Mouse (Mus musculus) cerebellum, adult 11-12 months (tissue): Measurements from ENCODE around the gene Fam168a.
A peak's percentile ranks its signal among the peaks of the same experiment; 100 is the strongest.
"Not testable (repeated sequence)": the region's sequence is repeated elsewhere in the genome, so short reads cannot be mapped to it uniquely, and the experiment has no call there.

Experiments used
- DNase-seq: peaks from one replicate; pipeline ENCODE4 v3.0.0; 2022

The Fam168a gene

GRCm38 (mm10) chr7:100706883-100707480 lies 547 bp downstream of the Fam168a start:
- DNase-seq: peak; percentile 66

GRCm38 (mm10) chr7:100718741-100719140 lies 12.3 kb downstream of the Fam168a start:
- no peak for DNase-seq

DNA sequence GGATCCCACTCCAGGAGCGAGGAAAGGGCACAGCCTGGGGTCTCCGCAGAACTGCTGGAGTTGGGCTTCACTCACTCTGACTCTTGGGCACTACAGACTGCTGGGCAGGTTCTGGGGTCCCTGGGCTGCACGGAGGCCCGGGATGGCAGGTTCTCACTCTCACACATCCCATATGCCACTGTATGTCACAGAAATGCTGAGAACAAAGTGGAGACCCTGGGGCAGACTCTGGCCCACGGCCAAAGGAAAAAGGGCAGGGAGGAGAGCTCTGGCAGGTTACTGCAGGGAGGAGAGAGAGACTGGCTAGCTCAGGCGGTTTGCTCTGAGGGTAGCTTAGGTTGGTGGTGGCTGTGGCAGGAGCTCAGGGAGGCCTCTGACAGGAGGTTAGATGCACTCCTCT lies 15.8 kb downstream of the Fam168a start:
- peak; percentile 43 for DNase-seq

DNA sequence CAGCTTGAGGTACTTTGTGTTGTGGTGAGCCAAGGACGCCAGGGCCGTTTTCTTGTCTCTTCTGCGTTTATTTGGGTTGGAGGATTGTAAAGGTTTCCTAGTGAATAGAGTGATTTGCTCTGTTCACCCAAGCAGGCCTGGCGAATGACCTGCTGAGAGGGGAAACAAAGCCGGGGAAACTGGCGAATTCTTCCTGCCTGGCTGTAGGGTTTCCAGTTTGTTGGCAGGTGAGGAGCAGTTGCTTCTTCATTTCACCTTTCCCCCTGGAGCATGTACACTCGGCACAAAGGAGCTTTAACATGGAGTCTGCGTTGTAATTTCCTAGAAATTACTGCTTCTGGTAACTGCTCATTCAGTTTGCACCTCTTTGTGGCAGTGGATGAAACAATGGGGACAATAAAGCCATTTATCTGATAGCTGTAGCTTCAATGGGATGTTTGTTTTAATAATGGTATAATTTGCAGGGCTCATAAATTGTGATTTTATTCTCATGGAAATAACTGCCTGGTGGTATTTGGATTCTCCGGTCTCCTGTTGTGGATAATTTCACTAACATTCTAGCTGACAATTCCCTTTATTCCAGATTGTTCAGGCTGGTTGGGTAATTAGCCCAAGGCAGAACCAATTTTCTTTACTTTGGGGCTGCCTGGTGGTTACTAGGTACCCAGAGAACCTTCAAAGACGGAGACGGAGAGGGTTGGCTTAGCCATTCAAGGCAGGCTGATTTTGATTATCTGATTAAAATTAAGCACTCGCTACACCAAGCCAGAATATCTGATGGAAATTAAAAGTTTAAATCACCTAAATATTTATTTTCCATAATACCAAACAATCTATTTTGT lies 17.2 kb downstream of the Fam168a start:
- DNase-seq: no peak

DNA sequence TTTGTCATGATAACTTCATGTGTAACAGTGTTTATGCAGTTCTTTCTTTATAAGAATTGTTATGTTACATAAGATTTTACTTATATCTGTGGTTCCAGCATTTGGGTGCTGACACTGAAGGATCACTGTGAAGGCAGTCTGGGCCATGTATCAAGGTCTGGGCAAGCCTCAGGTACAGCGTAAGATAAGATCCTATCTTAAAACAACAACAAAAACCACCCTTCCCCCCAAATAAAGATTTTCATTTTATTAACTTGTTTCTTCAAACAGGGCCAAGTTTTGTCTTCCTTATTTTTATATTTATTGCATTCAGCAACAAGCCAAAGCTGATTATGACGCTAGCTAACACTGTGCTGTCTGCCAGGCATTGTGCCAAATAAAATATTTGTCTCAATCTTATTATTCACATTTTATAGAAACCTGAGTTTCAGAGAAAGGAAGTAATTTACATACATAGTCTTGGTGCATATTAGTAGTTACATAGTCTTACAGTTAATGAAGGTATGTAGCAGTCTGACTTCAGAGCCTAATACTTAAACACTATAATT lies 21.2 kb downstream of the Fam168a start:
- DNase-seq: no peak

DNA sequence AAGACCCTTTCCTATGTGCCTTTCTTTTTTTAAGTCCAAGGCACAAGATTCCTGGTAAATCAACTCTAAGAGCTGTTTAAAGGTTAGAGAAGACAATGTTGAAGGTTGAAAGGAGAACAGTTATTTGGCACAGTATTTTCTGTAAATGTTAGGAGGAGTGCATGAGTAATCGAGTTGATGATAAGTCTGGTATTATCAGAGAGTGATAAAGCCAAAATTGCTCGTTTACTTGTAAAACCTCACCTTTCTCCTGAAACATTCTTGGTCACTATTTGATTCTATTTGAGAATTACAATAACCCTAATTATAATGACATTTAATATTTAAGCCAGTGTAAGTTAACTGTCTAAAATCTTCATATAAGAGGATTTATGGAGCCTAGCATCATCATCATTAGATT lies 23.3 kb downstream of the Fam168a start:
- DNase-seq: no peak

DNA sequence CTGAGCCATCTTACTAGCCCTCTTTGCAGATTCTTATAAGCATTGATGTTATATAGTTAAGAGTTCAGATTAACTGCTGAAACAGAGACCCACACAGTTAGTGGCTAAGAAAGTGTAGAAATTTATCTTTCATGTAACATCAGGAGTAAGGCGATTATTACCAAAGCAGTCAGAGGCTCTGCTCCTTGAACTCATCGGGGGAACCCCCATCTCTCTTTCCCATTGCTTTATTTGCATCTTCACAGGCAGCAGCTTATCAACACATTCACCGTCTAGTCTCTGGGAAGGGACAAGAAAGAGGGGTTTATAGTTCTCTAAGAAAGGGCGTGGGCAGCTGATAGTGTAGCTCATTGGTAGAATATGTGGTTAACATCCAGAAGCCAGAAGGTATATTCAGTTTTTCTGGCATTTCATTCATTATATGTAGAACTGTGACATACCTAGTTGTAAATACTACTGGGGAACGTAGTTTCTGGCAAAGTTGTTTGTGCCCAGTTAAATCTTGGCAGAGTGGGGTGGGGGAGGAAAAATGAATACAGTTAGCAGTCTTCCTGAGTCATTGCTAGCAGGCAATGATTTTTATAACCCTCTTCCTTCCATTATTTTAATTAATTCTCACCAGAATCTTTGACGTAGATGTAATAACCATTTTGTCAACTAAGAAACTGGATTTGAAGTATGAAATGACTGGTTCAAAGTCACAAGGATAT lies 26.1 kb downstream of the Fam168a start:
- no peak for DNase-seq

GRCm38 (mm10) chr7:100733051-100733813 lies 26.8 kb downstream of the Fam168a start:
- peak; percentile 50 for DNase-seq

GRCm38 (mm10) chr7:100734201-100734600 lies 27.8 kb downstream of the Fam168a start:
- no peak for DNase-seq

- not testable (repeated sequence) for DNase-seq
Observed at GRCm38 (mm10) chr7:100734905-100735304, 28.5 kb downstream of the Fam168a start.

GRCm38 (mm10) chr7:100736131-100736530 lies 29.7 kb downstream of the Fam168a start:
- DNase-seq: no peak

DNA sequence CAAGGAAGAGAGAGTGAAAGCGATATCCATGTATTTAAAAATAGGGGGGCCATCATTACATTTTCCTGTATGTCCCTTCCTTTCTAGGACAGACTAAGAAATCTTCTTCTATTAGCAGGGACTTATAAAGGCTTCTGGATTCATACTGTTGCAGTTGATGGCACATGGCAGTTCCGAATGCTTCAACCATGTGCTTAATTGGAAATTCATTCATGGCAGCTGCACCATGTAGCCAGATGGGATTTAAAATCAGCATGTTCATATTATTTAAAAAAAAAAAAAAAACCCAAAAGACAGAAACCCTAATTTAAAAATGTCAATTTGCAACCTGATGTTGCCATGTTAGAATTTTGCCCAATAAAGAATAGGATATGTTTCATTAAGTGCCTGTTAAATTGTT lies 37.9 kb downstream of the Fam168a start:
- DNase-seq: no peak

GRCm38 (mm10) chr7:100750101-100750500 lies 43.7 kb downstream of the Fam168a start:
- no peak for DNase-seq

DNA sequence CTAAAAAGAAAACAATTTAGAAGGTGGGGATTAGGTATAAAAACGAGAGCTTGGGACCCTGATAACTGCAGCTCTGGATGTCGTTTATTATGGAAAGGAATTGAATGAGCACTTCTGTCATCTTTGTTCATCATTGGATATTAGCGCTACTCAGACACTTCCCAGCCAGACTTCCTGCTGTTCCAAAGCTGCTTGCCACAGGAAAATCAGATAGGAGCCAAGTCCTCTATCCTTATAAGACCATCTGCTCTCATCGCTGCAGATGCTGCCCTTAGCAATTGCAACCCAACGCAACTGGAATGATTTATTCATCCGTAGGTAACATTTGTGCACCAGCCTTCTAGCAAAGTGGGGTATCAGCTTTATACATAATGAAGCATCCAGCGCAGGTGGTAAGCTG lies 52.3 kb downstream of the Fam168a start:
- DNase-seq: peak; percentile 73

DNA sequence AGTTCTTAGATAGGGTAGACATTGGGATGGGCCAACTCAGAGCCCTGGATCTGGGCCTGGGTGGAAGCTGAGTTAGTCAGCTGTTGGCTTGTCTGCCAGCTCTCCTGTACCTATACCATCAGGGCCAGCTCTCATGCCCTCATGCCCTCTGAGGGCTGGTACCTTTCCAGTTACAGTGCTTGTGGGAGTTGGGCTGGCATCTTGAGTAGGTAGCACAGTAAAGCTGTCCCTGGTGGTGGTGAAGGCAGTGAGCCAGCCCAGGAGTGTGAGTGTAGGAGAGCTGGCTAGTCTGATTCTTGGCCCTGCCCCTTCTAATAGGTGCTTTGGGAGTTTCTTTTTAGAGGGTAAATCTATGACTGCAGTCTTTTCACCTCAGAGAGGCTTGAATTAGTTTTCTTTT lies 56.3 kb downstream of the Fam168a start:
- peak; percentile 81 for DNase-seq

DNA sequence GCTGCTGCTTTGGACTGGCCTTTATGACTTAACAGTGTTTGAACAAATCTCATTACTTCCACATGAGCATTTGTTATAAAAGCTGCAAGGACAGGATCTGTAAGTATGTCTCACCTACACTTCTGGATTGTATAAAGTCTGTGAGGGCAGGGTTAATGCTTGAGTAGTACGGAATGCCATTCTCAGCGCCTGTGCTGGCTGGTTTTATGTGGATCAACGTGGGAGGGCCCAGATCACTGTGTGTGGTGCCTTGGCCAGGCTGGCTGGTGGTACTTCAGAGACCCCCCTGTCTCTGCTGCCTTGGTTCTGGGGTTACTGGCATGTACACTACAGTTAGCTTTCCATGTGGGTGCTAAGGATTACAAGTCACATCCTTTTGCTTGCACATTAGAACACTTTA lies 61.1 kb downstream of the Fam168a start:
- no peak for DNase-seq

- DNase-seq: no peak
Observed at GRCm38 (mm10) chr7:100768009-100768408, 61.6 kb downstream of the Fam168a start.

DNA sequence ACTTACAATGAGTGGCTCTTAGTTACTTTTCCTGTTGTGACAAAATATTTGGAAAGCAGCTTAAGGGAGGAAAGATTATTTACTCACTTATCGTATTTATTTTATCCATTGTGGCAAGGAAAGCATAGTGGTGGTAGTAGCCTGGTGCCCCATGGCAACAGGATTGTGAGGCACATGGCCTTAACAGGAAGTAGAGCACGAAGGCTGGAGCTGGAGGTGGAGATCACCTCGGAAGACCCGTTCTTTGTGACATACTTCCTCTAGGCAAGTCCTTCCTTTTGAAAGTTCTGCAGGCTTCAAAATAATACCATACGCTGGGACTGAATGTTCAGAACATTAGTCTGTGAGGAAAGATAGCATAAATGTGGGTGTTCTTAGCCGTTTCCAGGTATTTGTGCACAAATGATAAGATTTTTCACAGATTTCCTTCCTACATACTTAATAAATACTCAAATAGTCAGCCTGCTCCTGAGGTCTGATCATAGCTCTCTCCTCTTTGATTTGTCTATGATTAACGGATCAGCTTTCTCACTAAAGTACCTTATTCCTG lies 63.2 kb downstream of the Fam168a start:
- no peak for DNase-seq

DNA sequence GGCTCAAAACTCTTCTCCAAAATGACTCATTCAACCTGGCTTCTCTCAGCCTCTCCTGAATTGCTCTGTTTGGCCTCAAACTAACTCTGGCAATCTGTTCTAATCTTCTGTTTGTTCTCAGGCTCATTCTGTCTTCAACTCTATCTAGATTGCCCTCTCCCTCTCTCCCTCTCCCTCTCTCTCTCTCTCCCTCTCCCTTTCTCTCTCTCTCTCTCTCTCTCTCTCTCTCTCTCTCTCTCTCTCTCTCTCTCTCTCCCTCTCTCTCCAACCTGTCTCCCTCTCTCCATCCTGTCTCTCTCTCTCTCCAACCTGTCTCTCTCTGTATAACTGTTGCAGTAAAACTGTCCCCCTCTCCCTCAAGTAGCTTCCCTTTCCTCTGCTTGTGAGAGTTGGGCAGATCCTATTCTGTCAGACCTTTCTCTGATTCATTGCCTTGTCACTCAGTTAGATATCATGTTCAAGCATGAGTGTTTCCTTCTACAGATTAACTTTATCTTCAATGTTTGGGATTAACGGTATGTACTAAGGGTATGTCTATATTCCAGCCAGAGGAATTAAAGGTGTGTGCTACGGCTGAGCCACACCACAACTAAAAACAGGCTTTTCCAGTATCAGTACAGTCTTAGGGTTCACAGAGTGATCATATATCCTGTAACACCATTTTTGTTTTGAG lies 64.4 kb downstream of the Fam168a start:
- no peak for DNase-seq

- DNase-seq: no peak
Observed at GRCm38 (mm10) chr7:100774189-100774588, 67.8 kb downstream of the Fam168a start.

GRCm38 (mm10) chr7:100775810-100776209 lies 69.4 kb downstream of the Fam168a start:
- DNase-seq: no peak

- DNase-seq: no peak
Observed at GRCm38 (mm10) chr7:100780192-100780591, 73.8 kb downstream of the Fam168a start.
